Mouse (Mus musculus) spleen, adult 2 months (tissue): ENCODE results near the gene G430095P16Rik.

Source experiments
- CTCF ChIP-seq: fragments of 200-500 bp; IDR thresholded peaks from 2 replicates; pipeline ENCODE4 v1.5.1; 2011; ENCODE audit warnings: mild to moderate bottlenecking, inconsistent platforms; ENCODE audit not compliant: insufficient read depth, insufficient read length, insufficient replicate concordance; ENCODE audit errors: extremely low read depth
- POLR2A ChIP-seq: fragments of 200-500 bp; IDR thresholded peaks from 2 replicates; pipeline ENCODE4 v1.6.1; 2011; ENCODE audit warnings: low read depth, low read length, inconsistent platforms

GRCm38 (mm10) chr8:84730541-84731370, 7.9 kb downstream of the G430095P16Rik start:
- TF ChIP-seq CTCF (no peak), POLR2A (no peak)
